8 mouse cellular contexts compared by ENCODE assay signal in the genomic region with DNA sequence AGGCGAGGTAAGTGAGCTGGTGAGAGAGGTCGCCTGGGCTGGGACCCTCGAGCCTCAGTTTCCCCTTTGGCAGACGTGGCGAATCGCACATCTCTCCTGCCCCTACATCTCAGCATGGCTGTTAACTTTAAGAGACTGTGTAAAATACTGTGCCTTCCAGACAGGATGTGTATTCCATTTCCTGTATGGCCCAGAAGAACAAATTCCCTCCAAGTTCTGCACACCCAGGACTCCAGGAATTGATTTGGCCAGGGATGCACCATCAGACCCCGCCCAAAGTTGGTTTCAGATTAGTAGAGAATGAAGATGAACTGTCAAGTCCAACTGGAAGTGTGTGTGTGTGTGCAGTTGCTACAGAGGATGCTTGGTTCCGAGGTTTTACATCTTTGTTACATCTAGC. TPM values are rescaled to one million over a fixed set of nuclear protein-coding genes. Genes with fewer than 3 reads are reported as not detected.
DNase-seq lines count a peak whose midpoint lies in the region; ATAC-seq and TF ChIP-seq lines count a peak whose summit lies in the region.

No protein-coding gene starts in this region.

- TF ChIP-seq CTCF in lung, adult 2 months (IDR thresholded peaks at IDR 0.05; ENCODE audit: insufficient read depth, low read length), result no peak
- no peak for TF ChIP-seq CTCF in midbrain, postnatal 0 days (IDR thresholded peaks at IDR 0.05)

- H3K4me1 ChIP-seq in lung, adult 2 months (ENCODE audit: control insufficient read depth, insufficient read depth, low read length), result peaks cover 4% of the 10 kb centered on the region
- peaks cover 17% of the 10 kb centered on the region for H3K4me1 ChIP-seq in embryonic facial prominence, embryonic 10.5 days
- H3K4me1 ChIP-seq in intestine, embryonic 15.5 days (replicated peaks), result peaks cover 11% of the 10 kb centered on the region; the same call in 1 of the 2 replicates
- peaks cover 12% of the 10 kb centered on the region; the same call in 1 of the 2 replicates for H3K4me1 ChIP-seq in midbrain, postnatal 0 days (ENCODE audit: insufficient read depth, low read length)

- no peaks in the 10 kb centered on the region for H3K9me3 ChIP-seq in embryonic facial prominence, embryonic 10.5 days
- H3K9me3 ChIP-seq in intestine, embryonic 15.5 days, result no peaks in the 10 kb centered on the region
- H3K9me3 ChIP-seq in midbrain, postnatal 0 days (ENCODE audit: low read length), result no peaks in the 10 kb centered on the region

- peaks cover 35% of the 10 kb centered on the region for H3K36me3 ChIP-seq in embryonic facial prominence, embryonic 10.5 days (replicated peaks)
- H3K36me3 ChIP-seq in intestine, embryonic 15.5 days, result 0 out of 2 replicates have a peak, but pooled peaks cover 4% of the 10 kb centered on the region
- peaks cover 2% of the 10 kb centered on the region; the same call in 1 of the 2 replicates for H3K36me3 ChIP-seq in midbrain, postnatal 0 days (ENCODE audit: insufficient read depth, low read length)

- no peaks in the 10 kb centered on the region for H3K27me3 ChIP-seq in embryonic facial prominence, embryonic 10.5 days (replicated peaks; ENCODE audit: low read depth, poor library complexity, severe bottlenecking)
- H3K27me3 ChIP-seq in intestine, embryonic 15.5 days (replicated peaks), result no peaks in the 10 kb centered on the region
- no peaks in the 10 kb centered on the region for H3K27me3 ChIP-seq in midbrain, postnatal 0 days (ENCODE audit: insufficient read depth, low read length)

- no peak for ATAC-seq in intestine, embryonic 15.5 days
- peak; percentile 35 for ATAC-seq in midbrain, postnatal 0 days (ENCODE audit: low FRiP score)

- peak overlapping the region; percentile 66 for H3K9ac ChIP-seq in intestine, embryonic 15.5 days
- peak overlapping the region; percentile 87 for H3K9ac ChIP-seq in midbrain, postnatal 0 days (replicated peaks; ENCODE audit: low read length, poor library complexity, severe bottlenecking)

- WGBS in lung, adult 2 months, result 4% methylated on average over 8 of the region's 8 CpGs
- 11% methylated on average over 8 of the region's 8 CpGs for WGBS in embryonic facial prominence, embryonic 10.5 days
- WGBS in intestine, embryonic 15.5 days, result 6% methylated on average over 8 of the region's 8 CpGs
- WGBS in midbrain, postnatal 0 days, result 9% methylated on average over 8 of the region's 8 CpGs

- no peak for TF ChIP-seq POLR2A in lung, adult 2 months (IDR thresholded peaks at IDR 0.05; ENCODE audit: borderline replicate concordance, extremely low read depth, low read depth, low read length)

- DNase-seq in lung, adult 2 months, result no peak
- no peak for DNase-seq in lung, postnatal 4 days
- DNase-seq in embryonic facial prominence, embryonic 10.5 days (ENCODE audit: low spot score), result no peak
- DNase-seq in midbrain, postnatal 0 days (ENCODE audit: low spot score), result no peak
- DNase-seq in Muller cell, postnatal 12 days (ENCODE audit: inconsistent ontology term), result no peak
- DNase-seq in adrenal gland, postnatal 4 days (ENCODE audit: low spot score in 2 of 2), result no peak
- DNase-seq in gastrocnemius, postnatal 4 days (ENCODE audit: low spot score in 2 of 2), result no peak

- H3K27ac ChIP-seq in embryonic facial prominence, embryonic 10.5 days (replicated peaks), result peak overlapping the region; percentile 92
- peak overlapping the region; percentile 81 for H3K27ac ChIP-seq in intestine, embryonic 15.5 days
- H3K27ac ChIP-seq in midbrain, postnatal 0 days (ENCODE audit: low read depth, low read length), result peak overlapping the region; percentile 83

- peak overlapping the region; percentile 59 for H3K4me2 ChIP-seq in intestine, embryonic 15.5 days (replicated peaks)
- H3K4me2 ChIP-seq in midbrain, postnatal 0 days (ENCODE audit: low read depth, low read length, poor library complexity, severe bottlenecking), result peak overlapping the region; percentile 82

- H3K4me3 ChIP-seq in lung, adult 2 months (replicated peaks; ENCODE audit: extremely low read depth, low read depth, low read length), result peak overlapping the region; percentile 90
- H3K4me3 ChIP-seq in embryonic facial prominence, embryonic 10.5 days, result peak overlapping the region; percentile 81
- peak overlapping the region; percentile 68 for H3K4me3 ChIP-seq in intestine, embryonic 15.5 days (replicated peaks)
- H3K4me3 ChIP-seq in midbrain, postnatal 0 days (ENCODE audit: low read depth, low read length), result peak overlapping the region; percentile 82

RNA-seq across cellular contexts. Expression of a gene that starts 0.6 kb away (rescaled TPM):
- 13.7 and 29.9 TPM in 2 replicates for polyA plus RNA-seq in lung, adult 2 months (2012; rRNA removed)
- polyA plus RNA-seq in embryonic facial prominence, embryonic 10.5 days (2016; fragmentation: Nextera tagmentation; extraction: Ambion mirVana), result 124 and 125 TPM in 2 replicates
- 73.8 and 78.8 TPM in 2 replicates for polyA plus RNA-seq in intestine, embryonic 15.5 days (2015; fragmentation: Nextera tagmentation; extraction: Ambion mirVana)
- total RNA-seq in midbrain, postnatal 0 days (2014; rRNA removed), result 66.4 and 71.1 TPM in 2 replicates
- 72.3 and 74.4 TPM in 2 replicates for polyA plus RNA-seq in midbrain, postnatal 0 days (2015; fragmentation: Nextera tagmentation; extraction: Ambion mirVana)
- 10 to 100 TPM; 92.2 to 97.5 TPM for total RNA-seq in adrenal gland, postnatal 4 days (2021)
- 10 to 100 TPM; 61.2 to 70.6 TPM for total RNA-seq in gastrocnemius, postnatal 4 days (2021)

RNA-seq across cellular contexts. Expression of a gene that starts 59.2 kb away (rescaled TPM):
- polyA plus RNA-seq in lung, adult 2 months (2012; rRNA removed), result 4.8 and 7.2 TPM in 2 replicates
- 21.1 and 22.6 TPM in 2 replicates for polyA plus RNA-seq in embryonic facial prominence, embryonic 10.5 days (2016; fragmentation: Nextera tagmentation; extraction: Ambion mirVana)
- 12.3 and 12.7 TPM in 2 replicates for polyA plus RNA-seq in intestine, embryonic 15.5 days (2015; fragmentation: Nextera tagmentation; extraction: Ambion mirVana)
- 10.7 and 12.7 TPM in 2 replicates for total RNA-seq in midbrain, postnatal 0 days (2014; rRNA removed)
- polyA plus RNA-seq in midbrain, postnatal 0 days (2015; fragmentation: Nextera tagmentation; extraction: Ambion mirVana), result 6.8 and 7.3 TPM in 2 replicates
- 10 to 100 TPM; 16.3 to 16.5 TPM for total RNA-seq in adrenal gland, postnatal 4 days (2021)
- total RNA-seq in gastrocnemius, postnatal 4 days (2021), result 1 to 10 TPM; 7.9 to 9.5 TPM
